Comparison of ENCODE assay signal across 10 mouse cellular contexts in the genomic region with DNA sequence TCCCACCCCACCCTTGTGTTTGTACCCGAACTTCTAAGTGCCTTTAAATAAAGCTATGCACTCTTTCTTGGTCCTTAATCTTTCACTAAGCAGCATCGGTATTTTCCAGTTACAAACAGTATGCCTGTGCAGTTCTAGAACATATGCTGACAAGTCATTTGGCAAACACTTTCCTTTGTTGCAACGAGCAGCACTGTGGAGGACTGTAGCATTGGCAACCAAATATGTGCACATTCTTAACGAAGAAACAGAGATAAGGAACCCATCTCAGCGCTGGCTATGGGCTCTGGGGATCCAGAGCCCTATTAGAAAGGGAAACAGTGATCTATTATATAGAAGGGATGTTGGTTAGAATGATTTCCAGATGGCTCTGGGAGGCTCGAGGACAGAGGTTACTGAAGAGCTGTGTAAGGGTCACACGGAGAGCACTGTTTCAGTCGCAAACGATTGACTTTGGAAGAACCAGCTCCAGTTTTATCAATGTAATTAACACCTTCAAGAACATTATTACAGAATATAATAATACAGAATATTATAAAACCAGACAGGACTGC.
DNase-seq lines count a peak whose midpoint lies in the region; ATAC-seq and TF ChIP-seq lines count a peak whose summit lies in the region.
"Had no signal": no experiment of that assay in that cellular context is flagged by ENCODE, and none has a peak within 500 bp of the region (broad histone marks: within the 10 kb centered on the region; RNA-seq: fewer than 3 reads in every experiment).

No protein-coding gene starts in this region.

- intact Hi-C loops in left cerebral cortex, adult 2 months (cut with DNase I), result loop anchor here (2.0 to 5.0 kb wide), 3 partner anchors 33 to 77 kb away; no protein-coding TSS in a partner anchor
- intact Hi-C loops in left cerebral cortex, postnatal 10 days (cut with DNase I), result loop anchor here (10.0 kb wide), 2 partner anchors 75 to 115 kb away; no protein-coding TSS in a partner anchor

- H3K4me1 ChIP-seq in heart, embryonic 13.5 days, result peaks cover 28% of the 10 kb centered on the region
- H3K4me1 ChIP-seq: megakaryocyte, embryonic 14.5 days had no signal

- H3K36me3 ChIP-seq in heart, embryonic 13.5 days, result no peaks in the 10 kb centered on the region

- TF ChIP-seq CTCF in left cerebral cortex, adult 2 months (IDR thresholded peaks at IDR 0.05), result no peak

- H3K9ac ChIP-seq in heart, embryonic 13.5 days, result no peak overlapping the region; the same call in 1 of the 2 replicates

- peak overlapping the region; percentile 86 for H3K27ac ChIP-seq in left cerebral cortex, adult 2 months
- H3K27ac ChIP-seq in heart, embryonic 13.5 days (replicated peaks), result peak overlapping the region; percentile 80

- DNase-seq in left cerebral cortex, adult 2 months (ENCODE audit: extremely low spot score in 1 of 2, low spot score in 2 of 2), result no peak
- no peak for DNase-seq in left cerebral cortex, postnatal 10 days (ENCODE audit: extremely low spot score in 1 of 2, low spot score in 2 of 2)
- DNase-seq in embryo, embryonic 11 days, result peak; percentile 41
- DNase-seq in lung, postnatal 25 days (ENCODE audit: low spot score), result peak; percentile 24
- no peak for DNase-seq in urinary bladder, postnatal 25 days (ENCODE audit: low spot score)
- DNase-seq in B cell, adult 2 months, result no peak

- ATAC-seq in heart, embryonic 13.5 days (ENCODE audit: extremely low read depth, insufficient number of reproducible peaks, low FRiP score, low TSS enrichment), result no peak
- ATAC-seq in megakaryocyte progenitor cell, adult 5-6 weeks (replicated peaks; ENCODE audit: poor library complexity), result no peak
- ATAC-seq: Patski had no signal

- H3K9me3 ChIP-seq in heart, embryonic 13.5 days, result no peaks in the 10 kb centered on the region

- no peaks in the 10 kb centered on the region for H3K27me3 ChIP-seq in heart, embryonic 13.5 days (replicated peaks)
- H3K27me3 ChIP-seq: megakaryocyte, embryonic 14.5 days; Patski had no signal

- 23% methylated on average over 9 of the region's 9 CpGs for WGBS in heart, embryonic 13.5 days

- no peak overlapping the region for H3K4me3 ChIP-seq in left cerebral cortex, adult 2 months
- no peak overlapping the region for H3K4me3 ChIP-seq in heart, embryonic 13.5 days

- peak overlapping the region; percentile 24 for H3K4me2 ChIP-seq in heart, embryonic 13.5 days

Comparison
In these comparisons a context has a peak if more than half of its experiments do, and no peak if none do; other contexts are left out.
1. DNase-seq: peak in embryo, embryonic 11 days (single experiment) and lung, postnatal 25 days (single experiment); none in left cerebral cortex, adult 2 months (0 of 2), left cerebral cortex, postnatal 10 days (0 of 2), urinary bladder, postnatal 25 days (single experiment) and B cell, adult 2 months (0 of 2).